Mouse (Mus musculus): Measurements from ENCODE around the gene Clca4b.
"Not testable (repeated sequence)": the region's sequence is repeated elsewhere in the genome, so short reads cannot be mapped to it uniquely, and the experiment has no call there.

Gene Clca4b

GRCm38 (mm10) chr3:144932335-144932734 lies at the start of gene Clca4b:
Gene Clca4b, minus strand, starts transcription at chr3:144932529.
- no peak for DNase-seq (ENCODE audit: low spot score in 2 of 2)

- DNase-seq (ENCODE audit: low spot score in 2 of 2): no peak
These were observed 48.2 kb upstream of the Clca4b start for GRCm38 (mm10) chr3:144980551-144980950.

- no peak for DNase-seq (ENCODE audit: low spot score in 2 of 2)
These were observed 45.3 kb upstream of the Clca4b start for GRCm38 (mm10) chr3:144977631-144978030.

GRCm38 (mm10) chr3:144976091-144976490 lies 43.8 kb upstream of the Clca4b start:
- DNase-seq (ENCODE audit: low spot score in 2 of 2): no peak

- no peak for DNase-seq (ENCODE audit: low spot score in 2 of 2)
These were observed 42.6 kb upstream of the Clca4b start, which contains the start of gene Clca4a for GRCm38 (mm10) chr3:144974945-144975344. Gene Clca4a, minus strand, starts transcription at chr3:144975045.

- DNase-seq (ENCODE audit: low spot score in 2 of 2): no peak
These were observed 39.4 kb upstream of the Clca4b start for GRCm38 (mm10) chr3:144971553-144972270.

GRCm38 (mm10) chr3:144969755-144970154 lies 37.4 kb upstream of the Clca4b start:
- DNase-seq (ENCODE audit: low spot score in 2 of 2): no peak

- DNase-seq (ENCODE audit: low spot score in 2 of 2): no peak
These were observed 33.7 kb upstream of the Clca4b start for GRCm38 (mm10) chr3:144966074-144966473.

- DNase-seq (ENCODE audit: low spot score in 2 of 2): no peak
These were observed 18.5 kb upstream of the Clca4b start for GRCm38 (mm10) chr3:144950829-144951228.

- DNase-seq (ENCODE audit: low spot score in 2 of 2): not testable (repeated sequence)
These were observed 15.0 kb upstream of the Clca4b start for GRCm38 (mm10) chr3:144947376-144947775.

GRCm38 (mm10) chr3:144933625-144934024 lies 1.3 kb upstream of the Clca4b start:
- DNase-seq (ENCODE audit: low spot score in 2 of 2): not testable (repeated sequence)

GRCm38 (mm10) chr3:144933011-144933491 lies 722 bp upstream of the Clca4b start:
- DNase-seq (ENCODE audit: low spot score in 2 of 2): no peak

GRCm38 (mm10) chr3:144914014-144914413 lies 18.3 kb downstream of the Clca4b start:
- no peak for DNase-seq (ENCODE audit: low spot score in 2 of 2)

GRCm38 (mm10) chr3:144897042-144897678 lies 35.2 kb downstream of the Clca4b start:
- DNase-seq (ENCODE audit: low spot score in 2 of 2): no peak

- no peak for DNase-seq (ENCODE audit: low spot score in 2 of 2)
These were observed 42.0 kb downstream of the Clca4b start for GRCm38 (mm10) chr3:144890246-144890758.

GRCm38 (mm10) chr3:144886957-144887356 lies 45.4 kb downstream of the Clca4b start:
- no peak for DNase-seq (ENCODE audit: low spot score in 2 of 2)

GRCm38 (mm10) chr3:144872012-144872411 lies 60.3 kb downstream of the Clca4b start:
- not testable (repeated sequence) for DNase-seq (ENCODE audit: low spot score in 2 of 2)
